Mouse (Mus musculus) cerebral cortex, adult 2 months (tissue): ENCODE results near the gene Erc2.

Experiments
- WGBS: fragments of 180-500 bp; shearing (Covaris S2); methylation state at CpG from one replicate; pipeline ENCODE4 v1.1.7; 2018; 5-methylcytosine and 5-hydroxymethylcytosine counted together

The Erc2 gene

DNA sequence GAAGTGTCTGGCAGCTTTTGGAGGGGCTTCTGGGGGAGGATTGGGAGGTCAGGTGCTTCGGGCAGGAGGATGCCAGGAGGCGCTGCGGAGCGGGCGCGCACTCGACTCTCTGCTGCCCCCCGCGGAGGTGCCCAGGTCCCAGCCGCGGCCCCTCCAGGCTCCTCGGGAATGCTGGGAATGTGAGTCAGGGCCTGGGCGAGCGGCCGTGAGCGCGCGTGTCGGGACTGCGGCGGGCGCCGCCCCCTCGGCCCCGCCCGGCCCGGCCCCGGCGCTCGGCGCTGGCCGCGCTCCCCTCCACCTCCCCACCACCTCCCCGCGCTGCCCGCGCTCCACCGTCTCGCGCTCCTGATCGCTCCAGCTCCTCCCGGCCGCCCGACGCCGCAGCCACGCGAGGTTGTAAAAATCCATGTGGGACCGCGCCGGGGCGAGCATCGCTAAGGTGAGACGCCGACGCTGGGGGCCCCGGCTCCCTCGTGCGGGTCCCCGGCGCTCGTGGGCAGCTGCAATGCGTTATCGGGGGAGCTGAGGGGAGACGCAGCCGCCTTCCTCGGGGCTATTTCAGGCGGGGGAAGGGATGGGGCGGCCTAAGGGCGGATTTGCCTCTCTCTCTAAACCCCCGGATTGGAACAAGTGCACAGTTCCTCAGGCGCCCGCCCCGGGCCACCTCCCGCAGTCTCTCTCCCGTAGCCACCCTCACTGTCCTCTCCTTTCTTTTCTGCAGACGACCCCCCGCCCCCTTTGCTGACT lies at the start of gene Erc2:
Gene Erc2 (plus strand): TSS at position 253 of the 747 bp plus-strand sequence.
- WGBS = 1% methylated on average over 63 of the region's 78 CpGs

GRCm38 (mm10) chr14:27578443-27578842 lies 43.8 kb upstream of the Erc2 start:
- WGBS = 68% methylated on average over 2 of the region's 2 CpGs

GRCm38 (mm10) chr14:27592163-27592562 lies 30.1 kb upstream of the Erc2 start:
- WGBS = 71% methylated on average over 7 of the region's 7 CpGs

GRCm38 (mm10) chr14:27596265-27596664 lies 26.0 kb upstream of the Erc2 start:
- whole genome bisulfite sequencing = 2% methylated on average over 7 of the region's 7 CpGs

GRCm38 (mm10) chr14:27602136-27602535 lies 20.1 kb upstream of the Erc2 start:
- 60% methylated on average over 13 of the region's 13 CpGs for WGBS

DNA sequence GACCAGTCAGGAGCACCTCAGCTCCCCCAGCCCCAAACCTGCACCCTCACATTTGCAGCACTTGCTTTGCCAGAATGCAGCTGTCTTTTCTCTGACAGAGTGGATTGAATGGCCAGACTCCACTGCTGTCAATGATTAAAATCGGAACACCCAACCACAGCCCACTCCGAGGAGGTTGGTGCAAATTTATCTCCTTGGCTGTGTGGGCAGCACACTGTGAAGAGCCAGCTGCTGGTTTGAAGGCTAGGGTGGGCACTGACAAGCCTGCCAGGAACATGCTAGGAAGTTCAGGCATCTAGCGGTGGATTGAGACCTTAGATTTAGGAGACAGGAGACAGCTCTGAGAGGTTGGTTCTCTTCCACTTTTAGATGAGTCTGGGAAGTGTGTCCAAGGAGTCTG lies 14.8 kb upstream of the Erc2 start:
- 55% methylated on average over 3 of the region's 3 CpGs for WGBS

GRCm38 (mm10) chr14:27613766-27614165 lies 8.5 kb upstream of the Erc2 start:
- 44% methylated on average over 5 of the region's 5 CpGs for WGBS

DNA sequence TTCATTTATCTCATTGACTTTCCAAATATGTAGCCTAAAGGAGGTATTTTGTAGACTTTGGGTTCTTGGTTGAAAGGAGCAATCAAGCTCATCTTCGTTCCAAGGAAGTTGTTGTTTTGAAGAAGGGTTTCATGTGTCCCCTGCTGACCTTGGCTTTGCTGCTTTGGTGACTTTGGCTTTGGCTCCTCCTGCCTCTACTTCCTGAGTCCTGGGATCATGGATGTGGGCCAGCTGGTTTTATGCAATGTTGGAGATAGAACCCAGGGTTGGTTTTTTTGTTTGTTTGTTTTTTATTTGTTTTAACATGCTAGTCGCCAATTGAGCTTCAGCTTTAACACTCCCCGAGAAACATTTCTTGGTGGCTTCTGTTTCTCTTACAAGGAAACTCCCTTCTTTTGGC lies 4.9 kb upstream of the Erc2 start:
- WGBS = 80% methylated on average over 3 of the region's 3 CpGs

DNA sequence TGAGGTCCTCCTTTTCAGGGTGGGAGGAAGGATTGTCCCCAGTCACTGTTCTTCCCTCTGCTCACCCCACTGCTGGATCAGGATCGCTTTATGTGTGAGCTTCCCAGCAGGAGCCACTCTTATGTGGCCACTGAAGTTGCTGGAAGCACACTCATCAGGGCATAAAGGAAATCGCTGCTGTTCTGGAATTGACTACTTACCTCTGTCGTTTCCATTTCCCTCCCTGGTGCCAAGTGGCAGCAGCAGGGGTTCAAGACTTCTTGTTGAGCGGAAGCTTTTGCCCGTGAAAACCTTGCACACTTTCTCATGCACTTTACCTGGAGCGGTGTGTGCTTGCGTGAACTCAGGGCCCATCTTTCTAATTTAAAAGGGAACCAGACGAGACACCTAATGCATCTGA lies 652 bp upstream of the Erc2 start:
- WGBS = 52% methylated on average over 8 of the region's 8 CpGs

DNA sequence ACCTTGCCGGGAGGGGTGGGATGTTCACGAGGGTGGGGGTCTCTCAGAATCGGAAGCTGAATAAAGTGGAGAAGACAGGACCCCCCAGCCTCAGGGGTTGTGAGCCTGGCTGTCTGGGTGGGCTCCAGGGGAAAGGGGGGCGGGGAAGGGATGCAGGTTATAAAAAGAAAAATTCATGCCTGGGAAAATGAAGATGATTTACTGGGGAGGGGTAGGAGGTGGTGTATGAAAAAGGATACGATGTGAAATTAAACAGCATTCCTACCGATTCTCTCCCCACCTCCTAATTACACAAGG lies 643 bp downstream of the Erc2 start:
- WGBS = 1% methylated on average over 6 of the region's 6 CpGs

GRCm38 (mm10) chr14:27623368-27623767 lies 1.1 kb downstream of the Erc2 start:
- 9% methylated on average over 10 of the region's 10 CpGs for WGBS

GRCm38 (mm10) chr14:27628701-27629100 lies 6.5 kb downstream of the Erc2 start:
- WGBS = 71% methylated on average over 10 of the region's 10 CpGs

- WGBS = 48% methylated on average over 5 of the region's 5 CpGs
These were observed 7.3 kb downstream of the Erc2 start for GRCm38 (mm10) chr14:27629369-27630012.

GRCm38 (mm10) chr14:27630973-27631640 lies 8.9 kb downstream of the Erc2 start:
- 39% methylated on average over 9 of the region's 9 CpGs for WGBS

DNA sequence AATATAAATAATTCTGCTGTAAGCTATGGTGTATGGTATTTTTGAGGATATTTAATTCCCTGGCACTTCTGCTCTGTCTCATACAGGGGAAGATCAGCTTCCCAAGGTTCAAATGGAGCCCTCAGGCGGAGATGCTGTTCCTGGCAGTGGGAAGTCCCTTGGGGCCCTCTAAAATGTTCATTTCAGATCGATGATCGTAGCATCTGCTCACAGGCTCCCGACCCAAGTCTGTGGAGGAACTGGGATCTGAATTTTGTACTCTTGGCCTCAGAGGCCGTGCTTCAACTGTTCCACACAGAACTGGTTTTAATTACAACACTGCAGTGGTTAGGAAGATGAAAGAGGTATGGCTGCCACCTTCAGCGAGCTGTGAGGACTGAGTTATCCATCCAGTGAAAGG lies 12.5 kb downstream of the Erc2 start:
- WGBS = 75% methylated on average over 6 of the region's 6 CpGs

GRCm38 (mm10) chr14:27636556-27636955 lies 14.3 kb downstream of the Erc2 start:
- 81% methylated on average over 2 of the region's 2 CpGs for WGBS

DNA sequence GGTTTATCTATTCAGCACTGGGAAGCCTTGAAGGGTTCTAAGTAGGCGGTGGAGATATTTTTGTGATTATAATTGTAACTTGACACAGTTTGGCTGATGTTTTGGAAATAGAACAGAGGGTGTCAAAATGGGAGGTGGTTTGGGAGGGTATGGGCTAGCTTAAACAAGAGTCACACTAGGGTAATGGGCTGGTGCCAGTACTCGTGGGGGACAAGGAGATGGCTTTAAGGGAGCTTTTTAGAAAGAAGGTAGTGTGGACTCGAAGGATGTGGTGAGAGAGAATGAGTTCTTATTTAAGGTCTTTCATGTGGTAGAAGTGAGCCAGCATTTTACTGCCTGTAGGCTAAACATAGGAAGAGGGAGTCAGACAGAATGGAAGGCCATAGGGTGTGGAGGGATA lies 19.2 kb downstream of the Erc2 start:
- 38% methylated on average over 3 of the region's 3 CpGs for WGBS

- 44% methylated on average over 2 of the region's 2 CpGs for WGBS
These were observed 20.8 kb downstream of the Erc2 start for GRCm38 (mm10) chr14:27642981-27643380.

DNA sequence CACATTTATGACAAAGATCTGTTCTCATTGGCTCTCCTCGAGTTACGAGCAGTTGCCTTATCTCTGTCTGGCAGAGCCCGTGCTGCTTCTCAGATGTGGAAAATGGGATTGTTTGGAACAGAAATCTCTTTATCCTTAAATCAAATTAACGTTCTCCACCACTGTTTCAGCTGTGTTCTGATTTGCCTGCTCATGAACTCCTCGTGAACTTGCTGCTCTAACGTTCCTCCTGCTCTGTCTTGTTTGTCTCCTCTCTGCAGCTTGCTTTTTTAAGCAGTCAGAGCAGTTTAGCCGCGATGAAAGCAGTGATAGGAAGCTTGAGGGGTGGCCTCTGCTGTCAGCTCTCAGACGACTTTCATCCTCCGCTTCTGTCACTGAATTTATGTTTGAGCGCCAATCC lies 32.4 kb downstream of the Erc2 start:
- WGBS = 48% methylated on average over 11 of the region's 11 CpGs

DNA sequence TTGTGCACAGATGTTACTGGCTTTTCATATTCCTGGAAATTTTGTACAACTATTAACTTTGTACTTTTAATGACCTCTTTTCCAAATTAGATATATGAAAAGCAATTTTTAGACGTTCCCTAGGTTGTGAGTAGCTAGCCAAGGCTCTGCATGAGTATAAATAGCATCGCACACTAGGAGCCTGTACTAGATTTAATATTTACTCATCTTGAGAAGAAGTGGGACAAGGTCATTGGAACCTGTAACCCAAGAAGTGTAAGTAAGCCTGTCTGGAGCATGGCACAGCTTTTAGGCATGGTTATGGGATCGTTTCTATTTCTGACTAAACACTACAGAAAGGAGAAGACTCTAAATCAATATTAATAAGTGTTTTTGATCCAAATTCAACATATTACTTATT lies 36.4 kb downstream of the Erc2 start:
- 70% methylated on average over 3 of the region's 3 CpGs for WGBS

DNA sequence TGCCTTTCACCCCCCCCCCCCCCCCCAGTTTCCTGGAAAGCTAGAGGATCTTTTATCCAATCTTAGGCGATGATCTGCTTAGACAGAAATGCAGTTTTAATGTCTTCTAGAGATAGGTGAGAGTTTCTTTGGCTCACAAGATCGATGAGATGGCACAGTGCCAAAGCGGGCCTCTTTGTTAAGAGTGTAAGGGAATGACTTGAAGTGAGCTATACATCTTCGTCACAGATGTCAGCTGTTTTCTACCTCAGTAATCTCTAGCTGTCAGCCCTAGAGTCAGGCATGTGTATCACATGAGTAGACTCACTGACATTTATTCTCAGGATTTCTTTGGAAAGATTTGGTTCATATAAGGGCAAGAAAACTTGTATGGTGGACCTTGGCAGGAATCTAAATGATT lies 39.2 kb downstream of the Erc2 start:
- WGBS = 54% methylated on average over 4 of the region's 4 CpGs

GRCm38 (mm10) chr14:27667016-27667852 lies 45.0 kb downstream of the Erc2 start:
- WGBS = 85% methylated on average over 11 of the region's 11 CpGs
